Mouse (Mus musculus) embryo, embryonic 11.5 days (tissue): ENCODE measurements around the gene Renbp.

Experiments
- DNase-seq: peaks from one replicate; pipeline ENCODE4 v3.0.0-alpha.2; 2012; ENCODE audit warnings: low read depth, low spot score

Renbp gene

GRCm38 (mm10) chrX:73930402-73931062 is at the start of gene Renbp:
Renbp (minus strand) TSS chrX:73930850.
- DNase-seq = peak; percentile 47

GRCm38 (mm10) chrX:73977783-73978182 is 47.1 kb upstream of the Renbp start:
- no peak for DNase-seq

GRCm38 (mm10) chrX:73976283-73976682 is 45.6 kb upstream of the Renbp start:
- no peak for DNase-seq

GRCm38 (mm10) chrX:73972774-73973173 is 42.1 kb upstream of the Renbp start:
- DNase-seq = no peak

GRCm38 (mm10) chrX:73970781-73971180 is 40.1 kb upstream of the Renbp start:
- no peak for DNase-seq

GRCm38 (mm10) chrX:73969729-73970128 is 39.1 kb upstream of the Renbp start:
- DNase-seq = no peak

- DNase-seq = no peak
Observed at GRCm38 (mm10) chrX:73969167-73969566, 38.5 kb upstream of the Renbp start.

GRCm38 (mm10) chrX:73967177-73968075 is 36.8 kb upstream of the Renbp start:
- peak; percentile 86 for DNase-seq

- peak; percentile 67 for DNase-seq
Observed at GRCm38 (mm10) chrX:73966248-73967176, 35.9 kb upstream of the Renbp start, which contains the start of gene Hcfc1. Hcfc1 (minus strand) TSS chrX:73966357.

- DNase-seq = no peak
Observed at GRCm38 (mm10) chrX:73965307-73965706, 34.7 kb upstream of the Renbp start.

- no peak for DNase-seq
Observed at GRCm38 (mm10) chrX:73964363-73964762, 33.7 kb upstream of the Renbp start.

- DNase-seq = no peak
Observed at GRCm38 (mm10) chrX:73954988-73955387, 24.3 kb upstream of the Renbp start.

GRCm38 (mm10) chrX:73952603-73953002 is 22.0 kb upstream of the Renbp start:
- DNase-seq = no peak

GRCm38 (mm10) chrX:73949341-73949740 is 18.7 kb upstream of the Renbp start:
- DNase-seq = no peak

GRCm38 (mm10) chrX:73948647-73949046 is 18.0 kb upstream of the Renbp start:
- peak; percentile 38 for DNase-seq

GRCm38 (mm10) chrX:73946896-73947295 is 16.2 kb upstream of the Renbp start:
- DNase-seq = no peak

GRCm38 (mm10) chrX:73942294-73942693 is 11.6 kb upstream of the Renbp start:
- no peak for DNase-seq

- no peak for DNase-seq
Observed at GRCm38 (mm10) chrX:73941860-73942259, 11.2 kb upstream of the Renbp start.

GRCm38 (mm10) chrX:73931871-73932270 is 1.2 kb upstream of the Renbp start:
- no peak for DNase-seq

- DNase-seq = no peak
Observed at GRCm38 (mm10) chrX:73922550-73922882, 8.1 kb downstream of the Renbp start.

GRCm38 (mm10) chrX:73921823-73922549 is 8.7 kb downstream of the Renbp start, which contains the start of the genes Arhgap4 and Naa10:
Arhgap4 (minus strand) TSS chrX:73921870.
Naa10 (minus strand) TSS chrX:73921944.
- peak; percentile 75 for DNase-seq
